Mouse (Mus musculus): ENCODE results near the gene Crtc2. TPM values are rescaled to one million over a fixed set of nuclear protein-coding genes. Genes with fewer than 3 reads are reported as not detected.
"Not testable (repeated sequence)": the region's sequence is repeated elsewhere in the genome, so short reads cannot be mapped to it uniquely, and the experiment has no call there.

The Crtc2 gene
- polyA plus RNA-seq, 1 experiment from 2014 or later, result 21.1 TPM

DNA sequence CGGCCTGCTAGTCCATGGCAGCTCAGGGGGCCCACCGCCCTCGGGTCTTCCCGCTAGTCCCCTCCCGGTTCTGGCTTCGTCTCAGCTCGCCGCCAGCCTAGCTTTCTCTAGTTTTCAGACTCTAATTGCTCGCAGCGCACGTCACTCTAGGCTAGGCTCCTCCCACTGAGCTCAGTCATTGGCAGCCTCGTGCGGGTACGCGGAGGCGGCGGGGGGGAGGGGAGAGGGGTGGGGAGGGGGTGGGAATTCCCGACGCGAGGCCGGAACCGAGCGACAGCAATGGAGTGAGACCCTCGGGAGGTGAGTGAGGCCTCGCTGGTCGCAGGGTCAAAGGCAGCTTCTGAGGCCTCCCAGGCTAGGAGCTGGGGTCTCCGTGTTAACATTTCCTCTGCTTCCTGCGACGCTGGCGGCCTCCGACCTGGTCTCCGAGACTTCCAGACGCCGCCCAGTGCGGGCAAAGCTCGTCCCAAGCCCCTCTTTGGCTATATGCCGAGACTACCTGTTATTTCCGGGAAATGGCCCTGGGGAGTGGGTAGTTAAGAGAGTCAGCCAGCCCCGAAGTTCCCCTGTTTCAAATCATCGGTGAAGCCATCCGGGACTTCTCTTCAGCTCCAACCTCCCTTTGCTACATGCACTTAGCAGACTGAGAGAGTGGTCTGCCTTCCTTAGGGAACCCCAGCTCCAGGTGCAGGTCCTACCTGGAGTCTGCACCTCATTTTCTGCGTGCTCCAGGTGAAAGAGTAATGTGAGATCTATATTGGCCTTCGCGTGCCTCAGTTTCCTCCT is 5.8 kb upstream of the Crtc2 start, which contains the start of gene Slc39a1:
Slc39a1 (plus strand) TSS at position 213 of the 786 bp plus-strand sequence.
- Histone ChIP-seq H3K9me3 (no peaks in the 10 kb centered on the region), H3K27me3 (no peaks in the 10 kb centered on the region), H3K4me2 (replicated peaks) (peak within 1 kb of the TSS; percentile 84), H3K4me3 (peak within 1 kb of the TSS; percentile 88), H3K9ac (replicated peaks) (peak within 1 kb of the TSS; percentile 84), H3K36me3 (peaks cover 5% of the 10 kb centered on the region; the same call in 1 of the 2 replicates), H3K4me1 (peaks cover 23% of the 10 kb centered on the region), H3K27ac (replicated peaks) (peak within 1 kb of the TSS; percentile 84)
- WGBS, result under 1% methylated on average over 44 of the region's 44 CpGs
- peak; percentile 95 for ATAC-seq (replicated peaks)

GRCm38 (mm10) chr3:90248746-90249100 is 5.2 kb upstream of the Crtc2 start:
- H3K4me2 ChIP-seq (replicated peaks), result peak overlapping the region; percentile 84
- ATAC-seq (replicated peaks), result no peak
- H3K27ac ChIP-seq (replicated peaks), result peak overlapping the region; percentile 84
- WGBS, result 6% methylated on average over 10 of the region's 10 CpGs
- peak overlapping the region; percentile 88 for H3K4me3 ChIP-seq
- H3K27me3 ChIP-seq, result no peaks in the 10 kb centered on the region
- H3K36me3 ChIP-seq, result peaks cover 5% of the 10 kb centered on the region; the same call in 1 of the 2 replicates
- H3K9me3 ChIP-seq, result no peaks in the 10 kb centered on the region
- peaks cover 18% of the 10 kb centered on the region for H3K4me1 ChIP-seq
- H3K9ac ChIP-seq (replicated peaks), result peak overlapping the region; percentile 84

GRCm38 (mm10) chr3:90250791-90251190 is 3.2 kb upstream of the Crtc2 start:
- no peak overlapping the region for H3K27ac ChIP-seq (replicated peaks)
- whole genome bisulfite sequencing, result 88% methylated on average over 6 of the region's 6 CpGs

GRCm38 (mm10) chr3:90251731-90252226 is 2.2 kb upstream of the Crtc2 start:
- not testable (repeated sequence) for ATAC-seq (replicated peaks); H3K27me3 ChIP-seq; H3K9me3 ChIP-seq; H3K9ac ChIP-seq (replicated peaks); H3K4me2 ChIP-seq (replicated peaks); H3K36me3 ChIP-seq; H3K27ac ChIP-seq (replicated peaks); H3K4me3 ChIP-seq
- peaks cover 35% of the 10 kb centered on the region for H3K4me1 ChIP-seq
- WGBS, result 92% methylated on average over 10 of the region's 12 CpGs

More at GRCm38 (mm10) chr3:90250791-90251190, 3.2 kb upstream of the Crtc2 start:
- H3K9ac ChIP-seq (replicated peaks), result no peak overlapping the region
- H3K4me2 ChIP-seq (replicated peaks), result no peak overlapping the region
- H3K27me3 ChIP-seq, result no peaks in the 10 kb centered on the region
- no peak for ATAC-seq (replicated peaks)
- H3K4me3 ChIP-seq, result no peak overlapping the region
- peaks cover 28% of the 10 kb centered on the region for H3K4me1 ChIP-seq
- peaks cover 5% of the 10 kb centered on the region; the same call in 1 of the 2 replicates for H3K36me3 ChIP-seq
- no peaks in the 10 kb centered on the region for H3K9me3 ChIP-seq

- H3K27me3 ChIP-seq; H3K27ac ChIP-seq (replicated peaks); H3K4me2 ChIP-seq (replicated peaks); H3K9ac ChIP-seq (replicated peaks); H3K36me3 ChIP-seq; ATAC-seq (replicated peaks); H3K4me3 ChIP-seq; H3K9me3 ChIP-seq: not testable (repeated sequence)
- 88% methylated on average over 2 of the region's 2 CpGs for WGBS
- H3K4me1 ChIP-seq, result peaks cover 33% of the 10 kb centered on the region
Measured at GRCm38 (mm10) chr3:90252659-90253058, 1.3 kb upstream of the Crtc2 start.

DNA sequence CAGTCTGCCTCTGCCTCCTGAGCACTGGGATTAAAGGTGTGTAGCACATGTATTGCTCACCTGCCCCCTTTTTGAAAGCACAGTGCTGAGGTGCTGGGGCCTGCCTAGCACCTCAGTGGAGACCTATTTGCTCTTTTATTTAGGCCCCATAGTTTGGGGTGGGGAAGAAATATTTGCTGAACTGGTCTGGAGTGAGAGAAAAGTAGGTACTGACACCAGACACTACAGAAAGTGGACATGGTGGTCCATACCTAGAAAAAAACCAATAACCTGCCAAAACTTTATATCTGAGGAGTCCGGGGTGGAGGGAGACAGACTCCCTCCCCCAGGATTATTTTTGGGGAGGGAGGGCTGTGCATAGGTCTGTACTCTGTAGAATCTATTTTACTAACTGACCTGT is 789 bp upstream of the Crtc2 start:
- WGBS, result 75% methylated on average over 1 of the region's 1 CpGs
- peak; percentile 1 for ATAC-seq (replicated peaks)
- not testable (repeated sequence) for H3K27me3 ChIP-seq; H3K9ac ChIP-seq (replicated peaks); H3K9me3 ChIP-seq; H3K27ac ChIP-seq (replicated peaks); H3K36me3 ChIP-seq
- Histone ChIP-seq H3K4me3 (peak overlapping the region; percentile 64), H3K4me2 (replicated peaks) (0 out of 2 replicates have a peak overlapping the region, but pooled peaks have one; percentile 73), H3K4me1 (peaks cover 31% of the 10 kb centered on the region)

GRCm38 (mm10) chr3:90254419-90255193 is 643 bp downstream of the Crtc2 start:
- peak overlapping the region; percentile 76 for H3K9ac ChIP-seq (replicated peaks)
- peak overlapping the region; percentile 73 for H3K4me2 ChIP-seq (replicated peaks)
- peak; percentile 57 for ATAC-seq (replicated peaks)
- H3K27ac ChIP-seq (replicated peaks), result peak overlapping the region; percentile 67
- no peaks in the 10 kb centered on the region for H3K27me3 ChIP-seq
- H3K9me3 ChIP-seq, result no peaks in the 10 kb centered on the region
- under 1% methylated on average over 41 of the region's 41 CpGs for WGBS
- H3K36me3 ChIP-seq, result peaks cover 19% of the 10 kb centered on the region
- H3K4me3 ChIP-seq, result peak overlapping the region; percentile 64
- peaks cover 20% of the 10 kb centered on the region for H3K4me1 ChIP-seq

- Histone ChIP-seq H3K4me2 (replicated peaks) (peak overlapping the region; percentile 73), H3K4me1 (peaks cover 19% of the 10 kb centered on the region), H3K36me3 (peaks cover 25% of the 10 kb centered on the region), H3K27me3 (no peaks in the 10 kb centered on the region), H3K4me3 (peak overlapping the region; percentile 64), H3K27ac (replicated peaks) (0 out of 2 replicates have a peak overlapping the region, but pooled peaks have one; percentile 67), H3K9me3 (no peaks in the 10 kb centered on the region), H3K9ac (replicated peaks) (peak overlapping the region; percentile 76)
- WGBS, result 21% methylated on average over 2 of the region's 2 CpGs
- ATAC-seq (replicated peaks), result no peak
Measured at GRCm38 (mm10) chr3:90255194-90255565, 1.2 kb downstream of the Crtc2 start.

DNA sequence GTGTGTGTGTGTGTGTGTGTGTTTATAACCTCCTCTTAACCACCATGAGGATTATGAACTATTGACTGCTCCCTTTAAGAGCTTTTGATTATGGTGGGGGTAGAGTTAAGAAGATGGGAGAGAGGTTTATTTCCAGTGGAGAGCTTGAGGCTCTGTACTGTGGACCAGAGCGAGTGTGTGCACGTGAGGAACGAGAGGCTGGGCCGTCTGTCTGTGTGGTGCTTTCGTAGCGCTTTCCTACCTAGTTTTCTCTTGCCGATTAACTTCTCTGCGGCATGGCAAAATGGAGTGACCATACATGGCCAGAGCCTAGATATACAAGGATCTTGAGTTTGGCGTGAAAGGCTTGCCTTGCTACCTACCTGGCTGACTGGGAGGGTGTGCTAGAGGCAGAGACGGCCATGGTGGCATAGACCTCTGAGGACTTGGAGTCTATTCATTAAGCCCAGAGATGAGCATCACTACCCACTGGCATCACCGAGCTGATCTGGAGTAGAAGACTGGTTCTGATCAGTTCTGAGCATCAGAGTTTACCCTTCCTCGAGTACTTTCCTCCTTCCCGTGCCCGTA is 1.9 kb downstream of the Crtc2 start:
- Histone ChIP-seq H3K27ac (replicated peaks) (no peak overlapping the region), H3K4me3 (0 out of 2 replicates have a peak overlapping the region, but pooled peaks have one; percentile 64), H3K4me1 (peaks cover 19% of the 10 kb centered on the region), H3K27me3 (no peaks in the 10 kb centered on the region), H3K36me3 (peaks cover 27% of the 10 kb centered on the region), H3K9ac (replicated peaks) (no peak overlapping the region), H3K9me3 (no peaks in the 10 kb centered on the region), H3K4me2 (replicated peaks) (no peak overlapping the region)
- ATAC-seq (replicated peaks), result no peak
- WGBS, result 95% methylated on average over 14 of the region's 14 CpGs

GRCm38 (mm10) chr3:90256731-90257530 is 3.0 kb downstream of the Crtc2 start:
- ATAC-seq (replicated peaks), result no peak
- H3K4me1 ChIP-seq, result peaks cover 19% of the 10 kb centered on the region
- H3K4me3 ChIP-seq, result no peak overlapping the region
- no peaks in the 10 kb centered on the region for H3K9me3 ChIP-seq
- H3K36me3 ChIP-seq, result peaks cover 37% of the 10 kb centered on the region
- no peak overlapping the region for H3K4me2 ChIP-seq (replicated peaks)
- H3K27me3 ChIP-seq, result no peaks in the 10 kb centered on the region
- 94% methylated on average over 19 of the region's 19 CpGs for WGBS
- H3K27ac ChIP-seq (replicated peaks), result no peak overlapping the region
- no peak overlapping the region for H3K9ac ChIP-seq (replicated peaks)

- H3K9ac ChIP-seq (replicated peaks), result no peak overlapping the region
- peaks cover 48% of the 10 kb centered on the region for H3K36me3 ChIP-seq
Measured at GRCm38 (mm10) chr3:90258521-90258920, 4.6 kb downstream of the Crtc2 start.

More at GRCm38 (mm10) chr3:90258521-90258920, 4.6 kb downstream of the Crtc2 start:
- 91% methylated on average over 4 of the region's 4 CpGs for WGBS
- no peaks in the 10 kb centered on the region for H3K27me3 ChIP-seq
- peaks cover 19% of the 10 kb centered on the region for H3K4me1 ChIP-seq
- no peak for ATAC-seq (replicated peaks)
- H3K9me3 ChIP-seq, result no peaks in the 10 kb centered on the region
- no peak overlapping the region for H3K27ac ChIP-seq (replicated peaks)
- H3K4me2 ChIP-seq (replicated peaks), result no peak overlapping the region
- H3K4me3 ChIP-seq, result no peak overlapping the region

Measured in forebrain, embryonic 15.5 days (tissue).